Mouse (Mus musculus) neural tube, embryonic 12.5 days (tissue): Measurements from ENCODE around the gene Slbp. TPM values are rescaled to one million over a fixed set of nuclear protein-coding genes. Genes with fewer than 3 reads are reported as not detected.

Experiments used
- ATAC-seq: fragments of 200-750 bp; cut with Nextera tagmentation; 2 replicates; pipeline ENCODE4 v1.8.0; 2017; ENCODE audit warnings: low read depth, mild to moderate bottlenecking, moderate TSS enrichment, moderate library complexity; ENCODE audit not compliant: low FRiP score
- H3K27ac ChIP-seq: fragments of 300-500 bp; sonication (generic); 2 replicates; pipeline ENCODE4 v1.5.1; 2016
- H3K27me3 ChIP-seq: fragments of 300-500 bp; sonication (generic); replicated peaks from 2 replicates; pipeline ENCODE4 v1.6.1; 2016; ENCODE audit warnings: mild to moderate bottlenecking
- H3K36me3 ChIP-seq: fragments of 300-500 bp; sonication (generic); 2 replicates; pipeline ENCODE4 v1.6.1; 2016; ENCODE audit warnings: mild to moderate bottlenecking
- H3K4me1 ChIP-seq: fragments of 300-500 bp; sonication (generic); 2 replicates; pipeline ENCODE4 v1.6.1; 2016
- H3K4me2 ChIP-seq: fragments of 300-500 bp; sonication (generic); replicated peaks from 2 replicates; pipeline ENCODE4 v1.6.1; 2016; ENCODE audit warnings: mild to moderate bottlenecking
- H3K4me3 ChIP-seq: fragments of 300-500 bp; sonication (generic); 2 replicates; pipeline ENCODE4 v1.5.1; 2016
- H3K9ac ChIP-seq: fragments of 300-500 bp; sonication (generic); 2 replicates; pipeline ENCODE4 v1.6.1; 2016; ENCODE audit warnings: mild to moderate bottlenecking
- H3K9me3 ChIP-seq: fragments of 300-500 bp; sonication (generic); 2 replicates; pipeline ENCODE4 v1.6.1; 2016; ENCODE audit warnings: mild to moderate bottlenecking
- WGBS: fragments of 180-500 bp; shearing (Covaris S2); methylation state at CpG from one replicate; pipeline ENCODE4 v1.1.7; 2016; 5-methylcytosine and 5-hydroxymethylcytosine counted together
- polyA plus RNA-seq: library from polyadenylated mRNA; unstranded; fragments of >200 nt; fragmentation: Nextera tagmentation; extraction: Ambion mirVana; gene quantifications from 2 replicates; pipeline ENCODE4 v1.2.1, GENCODE M21; 2016

The Slbp gene
- polyA plus RNA-seq, 1 experiment from 2014 or later = 184 TPM

DNA sequence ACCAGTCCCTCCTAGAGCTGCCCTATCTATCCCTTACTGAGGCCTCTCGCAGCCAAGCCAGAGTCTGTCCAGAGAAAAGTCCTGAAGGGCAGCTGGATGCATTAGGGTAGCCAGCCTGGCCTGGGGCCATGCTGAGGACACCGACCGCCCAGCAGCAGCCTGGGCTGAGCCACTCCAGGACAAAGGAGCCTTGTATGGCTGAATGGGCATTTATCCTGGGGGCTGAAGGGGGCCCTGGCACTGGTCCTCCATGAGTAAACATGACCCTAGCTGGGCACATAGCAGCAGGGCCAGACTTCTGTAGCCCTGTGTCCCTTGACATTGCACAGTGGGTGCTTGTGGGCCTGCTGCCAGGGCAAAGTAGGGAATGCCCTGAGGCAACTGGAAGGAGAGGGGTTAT is 22.1 kb upstream of the Slbp start:
- 0 out of 2 replicates have a peak, but pooled peaks have one; percentile 33 for ATAC-seq
- no peak overlapping the region for H3K4me2 ChIP-seq
- H3K36me3 ChIP-seq = peaks cover 31% of the 10 kb centered on the region
- H3K27me3 ChIP-seq = no peaks in the 10 kb centered on the region
- WGBS = 54% methylated on average over 3 of the region's 3 CpGs
- no peak overlapping the region for H3K4me3 ChIP-seq
- H3K4me1 ChIP-seq = peaks cover 6% of the 10 kb centered on the region
- H3K27ac ChIP-seq = no peak overlapping the region
- H3K9me3 ChIP-seq = no peaks in the 10 kb centered on the region
- H3K9ac ChIP-seq = peak overlapping the region; percentile 38; the same call in 1 of the 2 replicates

DNA sequence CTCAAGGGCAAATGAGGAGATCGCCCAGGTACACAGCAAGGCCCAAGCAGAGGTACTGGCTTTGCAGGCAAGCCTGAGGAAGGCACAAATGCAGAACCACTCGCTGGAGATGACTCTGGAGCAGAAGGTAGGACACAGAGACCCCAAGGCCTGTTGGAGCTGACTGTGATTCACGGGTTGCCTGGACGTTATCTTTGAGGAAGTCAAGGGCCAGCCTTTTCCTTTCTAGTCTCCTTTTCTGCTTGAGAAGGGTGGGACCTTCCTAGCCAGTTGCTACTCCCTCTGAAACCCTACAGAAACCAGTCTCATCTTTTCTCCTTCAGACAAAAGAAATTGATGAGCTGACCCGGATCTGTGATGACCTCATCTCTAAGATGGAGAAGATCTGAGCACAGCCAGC is 19.3 kb upstream of the Slbp start:
- Histone ChIP-seq H3K9me3 (no peaks in the 10 kb centered on the region), H3K4me3 (no peak overlapping the region), H3K9ac (no peak overlapping the region), H3K36me3 (peaks cover 55% of the 10 kb centered on the region), H3K4me2 (no peak overlapping the region), H3K27ac (no peak overlapping the region), H3K4me1 (peaks cover 6% of the 10 kb centered on the region), H3K27me3 (no peaks in the 10 kb centered on the region)
- no peak for ATAC-seq
- 80% methylated on average over 5 of the region's 5 CpGs for WGBS

GRCm38 (mm10) chr5:33668223-33668622 is 15.8 kb upstream of the Slbp start:
- Histone ChIP-seq H3K36me3 (peaks cover 73% of the 10 kb centered on the region), H3K27ac (no peak overlapping the region), H3K27me3 (no peaks in the 10 kb centered on the region), H3K9ac (no peak overlapping the region), H3K4me1 (no peaks in the 10 kb centered on the region), H3K4me3 (no peak overlapping the region), H3K4me2 (no peak overlapping the region), H3K9me3 (no peaks in the 10 kb centered on the region)
- no peak for ATAC-seq

- Histone ChIP-seq H3K4me2 (peak overlapping the region; percentile 94), H3K4me1 (peaks cover 23% of the 10 kb centered on the region), H3K27me3 (no peaks in the 10 kb centered on the region), H3K36me3 (peaks cover 37% of the 10 kb centered on the region), H3K27ac (no peak overlapping the region), H3K9me3 (no peaks in the 10 kb centered on the region), H3K4me3 (peak overlapping the region; percentile 73), H3K9ac (peak overlapping the region; percentile 75)
- WGBS = under 1% methylated on average over 26 of the region's 26 CpGs
- no peak for ATAC-seq
Measured at GRCm38 (mm10) chr5:33658664-33659050, 6.3 kb upstream of the Slbp start.

DNA sequence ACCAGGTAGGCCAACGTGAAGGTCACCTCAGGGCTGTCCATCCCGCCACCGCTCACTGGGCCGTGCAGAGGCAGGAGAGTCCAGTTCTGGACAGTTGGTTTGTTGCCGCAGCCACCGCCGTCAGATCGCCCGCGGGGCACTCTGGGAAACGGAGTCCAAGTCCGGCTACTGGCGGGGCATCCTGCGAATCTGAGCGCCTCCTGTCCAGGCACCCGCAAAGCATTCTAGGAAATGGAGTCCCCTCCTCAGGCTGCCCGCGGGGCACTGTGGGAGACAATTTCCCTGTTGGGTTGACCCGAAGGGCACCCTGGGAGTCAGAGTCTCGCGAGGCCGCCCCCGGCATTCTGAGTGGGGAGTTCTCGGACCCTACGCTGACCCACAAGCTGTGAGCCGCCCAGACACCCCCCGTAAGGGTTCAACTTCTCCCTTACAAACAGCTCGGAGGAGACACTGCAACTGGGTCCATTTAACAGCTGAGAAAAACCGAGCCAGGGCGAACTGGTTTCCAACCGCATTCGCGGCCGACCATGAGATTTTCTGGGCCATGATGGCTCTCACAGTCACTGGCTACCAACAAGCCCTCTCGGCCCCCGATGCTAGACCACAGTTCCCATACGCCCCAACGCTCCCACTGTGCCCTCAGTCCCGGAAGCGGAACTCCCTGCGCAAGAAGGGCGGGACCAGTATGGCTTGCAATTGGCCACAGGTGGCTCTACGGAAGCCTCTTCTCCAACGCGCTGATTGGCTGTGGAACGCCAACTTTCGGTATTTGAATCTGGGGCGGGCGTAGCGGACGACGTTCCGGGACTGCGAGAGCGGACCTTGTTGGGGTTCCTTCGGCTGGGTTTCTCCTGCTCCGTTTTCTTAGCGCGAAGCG is 5.7 kb upstream of the Slbp start, which contains the start of the genes Tacc3 and Tmem129:
Tacc3 (plus strand) TSS at position 342 of the 877 bp plus-strand sequence.
Tmem129 (minus strand) TSS at position 630 of the 877 bp plus-strand sequence.
- Histone ChIP-seq H3K27me3 (no peaks in the 10 kb centered on the region), H3K9ac (peak within 1 kb of the TSS; percentile 75), H3K36me3 (peaks cover 37% of the 10 kb centered on the region), H3K9me3 (no peaks in the 10 kb centered on the region), H3K27ac (peak within 1 kb of the TSS; percentile 79), H3K4me2 (peak within 1 kb of the TSS; percentile 94), H3K4me3 (peak within 1 kb of the TSS; percentile 73), H3K4me1 (peaks cover 23% of the 10 kb centered on the region)
- peak; percentile 97 for ATAC-seq
- under 1% methylated on average over 60 of the region's 60 CpGs for WGBS

- H3K36me3 ChIP-seq = peaks cover 31% of the 10 kb centered on the region
- under 1% methylated on average over 32 of the region's 32 CpGs for WGBS
- no peaks in the 10 kb centered on the region for H3K9me3 ChIP-seq
- no peaks in the 10 kb centered on the region for H3K27me3 ChIP-seq
- H3K27ac ChIP-seq = 0 out of 2 replicates have a peak overlapping the region, but pooled peaks have one; percentile 0
- peaks cover 26% of the 10 kb centered on the region for H3K4me1 ChIP-seq
- peak; percentile 22; the same call in 1 of the 2 replicates for ATAC-seq
- H3K9ac ChIP-seq = peak overlapping the region; percentile 64
- H3K4me2 ChIP-seq = peak overlapping the region; percentile 94
- peak overlapping the region; percentile 73 for H3K4me3 ChIP-seq
Measured at GRCm38 (mm10) chr5:33657251-33657786, 4.9 kb upstream of the Slbp start.

DNA sequence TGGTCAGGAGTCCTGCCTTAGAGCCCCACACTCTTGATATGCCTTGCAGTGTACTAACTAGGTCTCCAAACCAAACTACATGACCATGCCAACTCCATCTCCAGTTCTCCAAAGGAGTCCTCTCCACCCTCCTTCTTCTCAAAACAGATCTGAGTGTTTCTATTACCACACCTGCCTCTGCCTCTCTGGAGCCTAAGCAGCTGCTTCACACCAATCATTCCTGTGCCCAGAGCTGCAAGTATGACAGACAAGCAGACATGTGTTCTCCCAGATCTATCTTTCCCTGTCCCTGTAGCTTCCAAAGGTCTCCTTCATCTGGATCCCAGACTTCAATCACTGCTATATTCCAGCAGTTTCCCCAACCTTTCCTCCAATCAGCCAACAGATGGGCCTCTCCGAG is 4.4 kb upstream of the Slbp start:
- H3K4me3 ChIP-seq = peak overlapping the region; percentile 73
- H3K9ac ChIP-seq = peak overlapping the region; percentile 64
- no peak overlapping the region for H3K27ac ChIP-seq
- WGBS = 42% methylated on average over 1 of the region's 1 CpGs
- ATAC-seq = no peak
- H3K36me3 ChIP-seq = peaks cover 28% of the 10 kb centered on the region
- H3K4me1 ChIP-seq = peaks cover 26% of the 10 kb centered on the region
- H3K4me2 ChIP-seq = peak overlapping the region; percentile 94
- no peaks in the 10 kb centered on the region for H3K9me3 ChIP-seq
- no peaks in the 10 kb centered on the region for H3K27me3 ChIP-seq

DNA sequence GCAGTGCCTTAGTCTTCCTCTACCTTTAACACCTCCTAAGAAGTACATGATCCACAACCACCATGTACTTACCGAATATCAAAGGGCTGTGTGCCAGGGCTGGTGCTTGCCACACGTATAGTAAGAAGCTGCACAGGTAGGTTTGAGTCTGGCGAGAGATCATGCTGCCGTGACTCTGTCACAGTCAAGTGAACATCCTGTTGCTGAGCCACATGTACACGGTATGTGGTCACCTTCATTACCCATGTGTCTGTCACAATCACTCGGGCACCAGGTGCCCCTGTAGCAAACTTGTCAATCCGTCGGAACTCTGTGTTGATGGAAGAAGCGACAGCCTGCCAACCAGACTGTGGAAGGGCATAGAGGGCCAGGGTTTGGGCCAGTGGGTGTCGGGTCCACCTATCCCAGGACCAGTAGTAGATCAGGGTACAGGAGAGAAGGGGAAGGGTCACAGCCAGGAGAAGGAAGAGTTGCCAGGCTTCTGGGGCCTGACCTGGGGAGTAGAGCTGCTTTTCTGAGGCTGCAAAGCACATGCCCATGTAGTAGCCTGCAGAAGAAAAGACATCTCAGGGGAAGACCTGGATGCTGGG is 3.0 kb upstream of the Slbp start:
- H3K4me1 ChIP-seq = peaks cover 34% of the 10 kb centered on the region
- peaks cover 15% of the 10 kb centered on the region for H3K36me3 ChIP-seq
- H3K27me3 ChIP-seq = no peaks in the 10 kb centered on the region
- H3K4me3 ChIP-seq = no peak overlapping the region
- 95% methylated on average over 10 of the region's 10 CpGs for WGBS
- no peak for ATAC-seq
- no peak overlapping the region for H3K27ac ChIP-seq
- H3K9ac ChIP-seq = no peak overlapping the region
- H3K9me3 ChIP-seq = no peaks in the 10 kb centered on the region
- H3K4me2 ChIP-seq = no peak overlapping the region

DNA sequence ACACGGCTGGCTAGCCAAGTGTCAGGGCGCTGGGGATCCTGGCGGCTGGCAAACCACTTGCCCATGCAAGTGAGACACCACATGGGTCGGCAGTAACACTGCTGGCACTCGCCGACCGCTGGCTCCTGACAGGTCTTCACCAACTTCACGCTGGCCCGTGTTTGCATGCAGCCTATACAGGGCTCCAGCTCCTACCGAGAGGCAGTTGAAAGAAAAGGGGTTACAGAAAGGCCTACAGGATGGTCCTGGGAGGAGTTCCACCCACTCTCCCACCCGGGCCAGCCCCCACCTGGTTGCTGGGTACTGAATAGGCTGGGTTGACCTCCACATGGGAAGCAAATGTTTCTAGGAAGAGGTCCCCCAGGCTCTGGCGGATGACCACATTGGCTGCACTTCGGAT is 2.0 kb upstream of the Slbp start:
- ATAC-seq = no peak
- Histone ChIP-seq H3K9me3 (no peaks in the 10 kb centered on the region), H3K4me1 (peaks cover 35% of the 10 kb centered on the region), H3K36me3 (peaks cover 17% of the 10 kb centered on the region), H3K27me3 (no peaks in the 10 kb centered on the region), H3K4me2 (no peak overlapping the region), H3K9ac (no peak overlapping the region), H3K27ac (no peak overlapping the region), H3K4me3 (no peak overlapping the region)
- 95% methylated on average over 13 of the region's 13 CpGs for WGBS

DNA sequence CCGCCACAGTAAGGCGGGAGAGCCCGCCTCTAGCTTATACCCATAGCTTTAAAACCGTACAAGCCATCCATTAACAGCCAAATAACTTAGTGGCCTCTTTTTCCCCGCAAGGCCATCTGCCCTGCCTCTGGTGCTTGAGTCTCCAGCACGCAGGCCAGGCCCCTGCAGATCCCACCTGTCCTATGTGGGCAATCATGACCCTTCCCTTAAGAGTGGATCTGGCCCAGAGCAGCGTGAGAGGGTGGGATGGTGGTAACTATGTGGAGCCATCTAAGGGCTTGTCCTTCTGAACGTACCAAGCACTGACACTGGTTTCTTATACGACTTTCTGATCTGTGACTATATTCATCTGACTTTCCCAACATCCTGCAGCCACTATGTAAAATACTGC is 404 bp upstream of the Slbp start:
- peaks cover 20% of the 10 kb centered on the region for H3K36me3 ChIP-seq
- H3K27me3 ChIP-seq = no peaks in the 10 kb centered on the region
- ATAC-seq = peak; percentile 42
- peak overlapping the region; percentile 49; the same call in 1 of the 2 replicates for H3K9ac ChIP-seq
- 2% methylated on average over 9 of the region's 9 CpGs for WGBS
- H3K4me1 ChIP-seq = peaks cover 25% of the 10 kb centered on the region
- H3K4me3 ChIP-seq = peak overlapping the region; percentile 59
- no peak overlapping the region for H3K27ac ChIP-seq
- H3K9me3 ChIP-seq = no peaks in the 10 kb centered on the region
- peak overlapping the region; percentile 64 for H3K4me2 ChIP-seq

- no peak; the same call in 1 of the 2 replicates for ATAC-seq
- Histone ChIP-seq H3K9ac (peak overlapping the region; percentile 71), H3K27me3 (no peaks in the 10 kb centered on the region), H3K9me3 (no peaks in the 10 kb centered on the region), H3K4me3 (peak overlapping the region; percentile 59), H3K27ac (peak overlapping the region; percentile 90), H3K4me2 (peak overlapping the region; percentile 64), H3K4me1 (peaks cover 18% of the 10 kb centered on the region), H3K36me3 (peaks cover 31% of the 10 kb centered on the region)
- WGBS = under 1% methylated on average over 11 of the region's 11 CpGs
Measured at GRCm38 (mm10) chr5:33651541-33651920, 843 bp downstream of the Slbp start.

GRCm38 (mm10) chr5:33651017-33651416 is 1.4 kb downstream of the Slbp start:
- Histone ChIP-seq H3K4me1 (peaks cover 15% of the 10 kb centered on the region), H3K4me3 (peak overlapping the region; percentile 59), H3K27ac (no peak overlapping the region), H3K4me2 (peak overlapping the region; percentile 64), H3K9me3 (no peaks in the 10 kb centered on the region), H3K9ac (peak overlapping the region; percentile 71), H3K36me3 (peaks cover 36% of the 10 kb centered on the region), H3K27me3 (no peaks in the 10 kb centered on the region)
- ATAC-seq = no peak
- WGBS = 25% methylated on average over 2 of the region's 2 CpGs
